Mouse (Mus musculus): ENCODE results near the gene Rdh9.

GRCm38 (mm10) chr10:127755246-127755645, 20.9 kb upstream of the Rdh9 start:
- TF ChIP-seq ZC3H11A (IDR thresholded peaks at IDR 0.05; ENCODE audit: borderline replicate concordance, low read depth, low read length) (no peak), HCFC1 (IDR thresholded peaks at IDR 0.05; ENCODE audit: borderline replicate concordance, insufficient read depth, low read length) (no peak), MAFK (IDR thresholded peaks at IDR 0.05; ENCODE audit: insufficient read depth, low read depth, low read length) (no peak), ZNF384 (IDR thresholded peaks at IDR 0.05; ENCODE audit: low read depth, low read length) (no peak)

Measured in ES-E14 (cell line).